ENCODE assay signal across 17 mouse cellular contexts in genomic region chr13:59610437-59610836, GRCm38 (mm10).
"Had no signal": no experiment of that assay in that cellular context is flagged by ENCODE, and none has a peak within 500 bp of the region (broad histone marks: within the 10 kb centered on the region; RNA-seq: fewer than 3 reads in every experiment).

No protein-coding gene starts in this region.

- DNase-seq: kidney, postnatal 14 days; kidney, postnatal 4 days; liver; lung, adult 18-20 months; lung, postnatal 10 days; lung, postnatal 4 days; midbrain, embryonic 14.5 days; thymus, adult 2 months; thymus, postnatal 14 days; thymus, postnatal 4 days had no signal

- H3K4me1 ChIP-seq: limb, embryonic 10.5 days; limb, embryonic 13.5 days; lung, embryonic 15.5 days had no signal

- H3K9ac ChIP-seq: limb, embryonic 13.5 days; liver, embryonic 12.5 days; liver, embryonic 15.5 days; lung, embryonic 15.5 days had no signal

- H3K27ac ChIP-seq: limb, embryonic 10.5 days; limb, embryonic 13.5 days; liver, embryonic 12.5 days; liver, embryonic 15.5 days; lung, embryonic 15.5 days; stomach, postnatal 0 days had no signal

- H3K9me3 ChIP-seq: limb, embryonic 10.5 days; limb, embryonic 13.5 days; liver, embryonic 12.5 days; liver, embryonic 15.5 days; lung, embryonic 15.5 days had no signal

- H3K4me2 ChIP-seq: limb, embryonic 13.5 days; liver, embryonic 12.5 days; liver, embryonic 15.5 days; lung, embryonic 15.5 days; midbrain, embryonic 11.5 days had no signal

- H3K27me3 ChIP-seq: limb, embryonic 13.5 days; liver, embryonic 12.5 days; liver, embryonic 15.5 days; lung, embryonic 15.5 days had no signal

- ATAC-seq: liver, embryonic 12.5 days had no signal

- H3K4me3 ChIP-seq: limb, embryonic 10.5 days; limb, embryonic 13.5 days; liver, embryonic 12.5 days; liver, embryonic 15.5 days; lung, embryonic 15.5 days had no signal
